Comparison of ENCODE assay signal across 12 mouse cellular contexts in genomic region chr9:43179614-43180013, GRCm38 (mm10). TPM values are rescaled to one million over a fixed set of nuclear protein-coding genes. Genes with fewer than 3 reads are reported as not detected.
DNase-seq lines count a peak whose midpoint lies in the region; ATAC-seq lines count a peak whose summit lies in the region.
"Had no signal": no experiment of that assay in that cellular context is flagged by ENCODE, and none has a peak within 500 bp of the region (broad histone marks: within the 10 kb centered on the region; RNA-seq: fewer than 3 reads in every experiment).

No protein-coding gene starts in this region.

- H3K9ac ChIP-seq in liver, embryonic 11.5 days (ENCODE audit: low read depth, low read length) = no peak overlapping the region
- H3K9ac ChIP-seq: liver, embryonic 14.5 days had no signal

- H3K4me2 ChIP-seq in liver, embryonic 11.5 days = no peak overlapping the region

- no peak overlapping the region for H3K27ac ChIP-seq in liver, embryonic 11.5 days (ENCODE audit: low read depth, low read length)
- H3K27ac ChIP-seq: liver, embryonic 14.5 days had no signal

- no peaks in the 10 kb centered on the region for H3K36me3 ChIP-seq in liver, embryonic 11.5 days (ENCODE audit: control insufficient read depth, insufficient read depth, low read length)

- H3K4me3 ChIP-seq in liver, embryonic 11.5 days (ENCODE audit: low read depth, low read length) = no peak overlapping the region

- no peaks in the 10 kb centered on the region for H3K9me3 ChIP-seq in liver, embryonic 11.5 days (ENCODE audit: control insufficient read depth, low read length)

- no peaks in the 10 kb centered on the region for H3K27me3 ChIP-seq in liver, embryonic 11.5 days (replicated peaks; ENCODE audit: control insufficient read depth, insufficient read depth, low read length)

- no peak for ATAC-seq in liver, embryonic 11.5 days (replicated peaks; ENCODE audit: low FRiP score)

- WGBS in liver, embryonic 11.5 days = 49% methylated on average over 5 of the region's 5 CpGs

- DNase-seq in adrenal gland, postnatal 14 days = peak; percentile 8
- no peak for DNase-seq in adrenal gland, adult 18-20 months (ENCODE audit: low spot score in 2 of 2)
- DNase-seq in liver = peak; percentile 9
- DNase-seq in liver, embryonic 11.5 days (ENCODE audit: low spot score) = no peak
- DNase-seq in heart, adult 9 months (ENCODE audit: low spot score in 2 of 2) = peak; percentile 7 to 33
- peak; percentile 9 to 49 for DNase-seq in lung, postnatal 4 days
- no peak for DNase-seq in natural killer cell, adult 2 months (ENCODE audit: low spot score in 2 of 2)
- no peak for DNase-seq in urinary bladder, postnatal 36 days (ENCODE audit: low spot score in 2 of 2)

- H3K4me1 ChIP-seq in liver, embryonic 11.5 days (replicated peaks; ENCODE audit: control insufficient read depth, insufficient read depth, low read length) = no peaks in the 10 kb centered on the region

RNA-seq across cellular contexts. Expression of gene Pou2f3, which starts 30.6 kb away (rescaled TPM):
- total RNA-seq in adrenal gland, postnatal 14 days (2021) = not detected in 2 replicates
- under 1 TPM; 0.20 to 0.22 TPM for total RNA-seq in adrenal gland, adult 18-20 months (2021)
- polyA plus RNA-seq in liver, embryonic 11.5 days (2014; fragmentation: Nextera tagmentation; extraction: Ambion mirVana) = not detected in 2 replicates
- total RNA-seq: granulocyte monocyte progenitor cell, adult 5-6 weeks; monocyte, adult 5-6 weeks had no signal
- polyA plus RNA-seq: forebrain, embryonic 11.5 days; liver, embryonic 14.5 days had no signal

Comparison
In these comparisons a context has a peak if more than half of its experiments do, and no peak if none do; other contexts are left out.
1. DNase-seq: peak in adrenal gland, postnatal 14 days (single experiment), liver (single experiment), heart, adult 9 months (2 of 2) and lung, postnatal 4 days (2 of 2); none in adrenal gland, adult 18-20 months (0 of 2), liver, embryonic 11.5 days (single experiment), natural killer cell, adult 2 months (0 of 2) and urinary bladder, postnatal 36 days (0 of 2).